8 mouse cellular contexts compared by ENCODE assay signal in genomic region chr13:58637360-58638002, GRCm38 (mm10). TPM values are rescaled to one million over a fixed set of nuclear protein-coding genes. Genes with fewer than 3 reads are reported as not detected.
A peak's percentile ranks its signal among the peaks of the same experiment; 100 is the strongest.
DNase-seq lines count a peak whose midpoint lies in the region; ATAC-seq and TF ChIP-seq lines count a peak whose summit lies in the region.

No protein-coding gene starts in this region.

- ATAC-seq in embryonic facial prominence, embryonic 15.5 days (ENCODE audit: insufficient number of reproducible peaks, low FRiP score, low TSS enrichment, low read depth): 0 out of 2 replicates have a peak, but pooled peaks have one; percentile 29
- ATAC-seq in limb, embryonic 14.5 days (ENCODE audit: low FRiP score, low read depth): no peak
- ATAC-seq in erythroblast, adult 5-6 weeks (replicated peaks; ENCODE audit: low FRiP score, poor library complexity, severe bottlenecking): no peak

- peak; percentile 92 for TF ChIP-seq CTCF in brain, embryonic 14.5 days (IDR thresholded peaks at IDR 0.05; ENCODE audit: borderline replicate concordance, extremely low read depth, insufficient read depth, insufficient read length)

- H3K27me3 ChIP-seq in embryonic facial prominence, embryonic 15.5 days: 0 out of 2 replicates have a peak, but pooled peaks cover 10% of the 10 kb centered on the region
- no peaks in the 10 kb centered on the region for H3K27me3 ChIP-seq in limb, embryonic 14.5 days (ENCODE audit: control insufficient read depth, insufficient read depth, low read length)

- H3K4me2 ChIP-seq in embryonic facial prominence, embryonic 15.5 days (replicated peaks): no peak overlapping the region
- H3K4me2 ChIP-seq in limb, embryonic 14.5 days (replicated peaks; ENCODE audit: low read depth, low read length, severe bottlenecking): no peak overlapping the region

- DNase-seq in ovary, postnatal 36 days (ENCODE audit: low spot score): peak; percentile 38
- no peak for DNase-seq in ovary, postnatal 10 days (ENCODE audit: low spot score)
- DNase-seq in brain, embryonic 14.5 days (ENCODE audit: low read depth): peak; percentile 82
- DNase-seq in kidney, adult 8-10 months: peak; percentile 23 to 53
- DNase-seq in limb, embryonic 14.5 days (ENCODE audit: low spot score): peak; percentile 87
- peak; percentile 53 for DNase-seq in retina, postnatal 7 days (ENCODE audit: low read depth, low spot score)

- no peak overlapping the region for H3K27ac ChIP-seq in embryonic facial prominence, embryonic 15.5 days (replicated peaks)
- H3K27ac ChIP-seq in limb, embryonic 14.5 days (replicated peaks; ENCODE audit: low read depth, low read length): no peak overlapping the region

- no peak for TF ChIP-seq POLR2A in brain, embryonic 14.5 days (IDR thresholded peaks at IDR 0.05; ENCODE audit: borderline replicate concordance, extremely low read depth, insufficient read depth, insufficient read length, poor library complexity, severe bottlenecking)
- TF ChIP-seq POLR2A in limb, embryonic 14.5 days (IDR thresholded peaks at IDR 0.05; ENCODE audit: borderline replicate concordance, extremely low read depth, insufficient read depth, insufficient read length): no peak

- no peak overlapping the region for H3K9ac ChIP-seq in embryonic facial prominence, embryonic 15.5 days
- H3K9ac ChIP-seq in limb, embryonic 14.5 days (ENCODE audit: low read depth, low read length, severe bottlenecking): no peak overlapping the region

- H3K9me3 ChIP-seq in embryonic facial prominence, embryonic 15.5 days (replicated peaks): no peaks in the 10 kb centered on the region
- no peaks in the 10 kb centered on the region for H3K9me3 ChIP-seq in limb, embryonic 14.5 days (ENCODE audit: control insufficient read depth, low read length)

- H3K4me3 ChIP-seq in embryonic facial prominence, embryonic 15.5 days (replicated peaks): no peak overlapping the region
- H3K4me3 ChIP-seq in limb, embryonic 14.5 days (replicated peaks; ENCODE audit: low read length): no peak overlapping the region

- no peaks in the 10 kb centered on the region for H3K4me1 ChIP-seq in embryonic facial prominence, embryonic 15.5 days
- peaks cover 3% of the 10 kb centered on the region; the same call in 1 of the 2 replicates for H3K4me1 ChIP-seq in limb, embryonic 14.5 days (ENCODE audit: control insufficient read depth, insufficient read depth, low read length)

- H3K36me3 ChIP-seq in embryonic facial prominence, embryonic 15.5 days: no peaks in the 10 kb centered on the region
- H3K36me3 ChIP-seq in limb, embryonic 14.5 days (ENCODE audit: control insufficient read depth, insufficient read depth, low read length): no peaks in the 10 kb centered on the region

- WGBS in embryonic facial prominence, embryonic 15.5 days: 9% methylated on average over 13 of the region's 13 CpGs
- 18% methylated on average over 13 of the region's 13 CpGs for WGBS in limb, embryonic 14.5 days

RNA-seq across cellular contexts. Expression of gene Slc28a3, which starts 26.8 kb away (rescaled TPM):
- 0.03 and 0.15 TPM in 2 replicates for polyA plus RNA-seq in brain, embryonic 14.5 days (2012; rRNA removed)
- polyA plus RNA-seq in embryonic facial prominence, embryonic 15.5 days (2015; fragmentation: Nextera tagmentation; extraction: Ambion mirVana): 0.93 and 1.3 TPM in 2 replicates
- polyA plus RNA-seq in limb, embryonic 14.5 days (2012; rRNA removed): 0.08 and 0.13 TPM in 2 replicates
- not detected in 2 replicates for polyA plus RNA-seq in limb, embryonic 14.5 days (2014; fragmentation: Nextera tagmentation; extraction: Ambion mirVana)
- not detected in 2 replicates for total RNA-seq in erythroblast, adult 5-6 weeks (2015; ENCODE audit: low replicate concordance)
- 0.17 TPM in 1 of 2 replicates, not detected in the other for total RNA-seq in erythroblast, adult 5-6 weeks (2017; ENCODE audit: low replicate concordance)
